Mouse (Mus musculus) brain, embryonic 18.5 days (tissue): ENCODE results near the gene Haus3.

Experiments used
- DNase-seq: peaks from one replicate; pipeline ENCODE4 v3.0.0-alpha.2; 2012; ENCODE audit warnings: low read depth, low spot score

Haus3 gene

DNA sequence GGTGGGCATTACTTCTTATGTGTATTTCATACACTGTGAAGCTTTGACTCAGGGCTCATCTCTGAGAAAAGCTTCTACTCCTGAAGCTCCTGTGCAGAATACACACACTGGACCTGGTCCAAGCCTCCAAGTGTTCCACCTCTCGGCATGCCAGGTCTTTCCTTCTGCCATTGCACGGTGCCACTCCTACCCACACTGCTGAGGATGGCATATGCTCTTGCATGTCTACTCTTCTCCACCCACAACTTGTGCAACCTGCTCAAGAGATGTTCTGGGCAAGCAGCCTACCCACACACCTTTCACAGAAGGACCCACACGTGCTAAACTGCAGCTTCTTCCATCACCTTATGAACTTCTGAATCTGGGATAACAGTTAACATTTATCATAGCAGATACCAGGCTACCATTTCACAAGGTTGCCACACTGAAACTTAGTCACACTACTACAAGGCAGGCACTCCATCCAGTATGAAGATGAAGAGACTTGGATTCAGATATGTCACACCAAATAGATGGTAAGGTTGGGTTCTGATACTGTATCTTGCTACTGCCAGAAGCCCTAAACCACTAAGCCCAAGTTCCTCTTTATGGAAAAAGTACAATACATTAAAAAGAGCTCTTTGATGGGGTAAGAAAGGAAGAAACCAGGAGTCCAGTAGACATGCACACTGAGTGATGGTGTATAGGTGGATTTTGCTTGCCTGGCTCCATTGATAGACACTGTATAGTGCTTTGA, 50.0 kb downstream of the Haus3 start:
- no peak for DNase-seq

DNA sequence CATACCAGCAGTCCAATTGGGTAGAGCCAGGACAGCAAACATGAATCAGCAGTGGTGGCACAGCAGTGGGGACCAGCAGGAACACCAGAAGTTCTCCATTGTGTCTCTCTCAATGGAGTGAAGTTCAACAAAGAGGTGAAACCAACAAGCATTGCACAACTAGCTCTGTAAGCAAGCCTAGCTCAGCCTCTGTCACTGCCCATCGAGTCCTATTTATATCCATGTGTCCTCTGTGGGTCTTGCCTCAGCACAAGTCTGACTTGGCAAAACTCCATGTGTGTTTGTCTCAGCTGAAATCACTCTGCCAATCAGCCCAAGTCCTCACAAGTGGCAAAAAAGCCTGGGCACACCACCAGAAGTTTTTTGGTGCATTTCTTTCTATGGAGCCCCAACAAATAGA, 63.6 kb downstream of the Haus3 start:
- DNase-seq: no peak
